Mouse (Mus musculus) MEL (cell line): ENCODE results near the gene Gm10428.

ENCODE experiments used
- CTCF ChIP-seq, 3 experiments: IDR thresholded peaks in 2 of 3; conservative IDR thresholded peaks in 1 of 3; 2 replicates each; pipeline ENCODE4 v1.5.1; 2011 to 2012; ENCODE audit warnings: low read length in 3 of 3, low read depth in 2 of 3, mild to moderate bottlenecking in 2 of 3, improper control_type of control experiment in 1 of 3, inconsistent platforms in 1 of 3, mixed read lengths in 1 of 3, moderate library complexity in 1 of 3; ENCODE audit not compliant: control insufficient read depth in 1 of 3, insufficient read depth in 1 of 3, poor library complexity in 1 of 3, severe bottlenecking in 1 of 3
- E2F4 ChIP-seq: IDR thresholded peaks from 2 replicates; pipeline ENCODE4 v1.6.1; 2011; ENCODE audit warnings: low read depth, low read length, improper control_type of control experiment, borderline replicate concordance
- ELF1 ChIP-seq: IDR thresholded peaks from 2 replicates; pipeline ENCODE4 v1.6.1; 2014; ENCODE audit warnings: low read depth, mild to moderate bottlenecking, inconsistent platforms, low read length, improper control_type of control experiment, moderate library complexity
- POLR2A ChIP-seq, 2 experiments: IDR thresholded peaks; 2 replicates each; pipeline ENCODE4 v1.6.1; 2011 to 2012; ENCODE audit warnings: low read length in 2 of 2, mild to moderate bottlenecking in 2 of 2, control low read depth in 1 of 2, improper control_type of control experiment in 1 of 2, low read depth in 1 of 2, moderate library complexity in 1 of 2; ENCODE audit not compliant: control insufficient read depth in 1 of 2, insufficient read depth in 1 of 2, poor library complexity in 1 of 2
- TCF12 ChIP-seq: IDR thresholded peaks from 2 replicates; pipeline ENCODE4 v1.6.1; 2014; ENCODE audit warnings: low read depth, mild to moderate bottlenecking, inconsistent platforms, low read length, improper control_type of control experiment, moderate library complexity
- ZC3H11A ChIP-seq: IDR thresholded peaks from 2 replicates; pipeline ENCODE4 v1.6.1; 2012; ENCODE audit warnings: low read depth, mild to moderate bottlenecking, inconsistent platforms, low read length, improper control_type of control experiment
- ZKSCAN1 ChIP-seq: IDR thresholded peaks from 2 replicates; pipeline ENCODE4 v1.6.1; 2012; ENCODE audit warnings: low read depth, mild to moderate bottlenecking, inconsistent platforms, low read length, improper control_type of control experiment, moderate library complexity

DNA sequence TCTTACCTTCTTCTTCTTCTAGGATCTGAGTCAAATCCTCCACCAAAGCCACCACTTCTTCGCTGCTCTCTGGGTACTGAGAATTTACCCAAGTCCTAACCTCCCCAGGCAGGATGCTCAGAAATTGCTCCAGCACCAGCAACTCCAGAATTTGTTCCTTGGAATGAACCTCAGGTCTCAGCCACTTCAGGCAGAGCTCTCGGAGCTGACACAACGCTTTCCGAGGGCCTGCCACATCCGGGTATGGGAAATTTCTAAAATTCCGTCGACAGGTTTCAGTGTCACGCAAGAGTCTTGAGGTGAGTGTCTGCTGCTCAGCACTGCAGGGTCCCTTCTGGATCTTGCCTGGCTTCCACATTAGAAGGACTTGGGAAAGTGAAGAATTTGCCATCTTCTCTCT, 24.6 kb upstream of the Gm10428 start:
- TF ChIP-seq E2F4: no peak
- no peak for TF ChIP-seq POLR2A (IDR thresholded peaks at IDR 0.05; ENCODE audit: control insufficient read depth in 1 of 2, insufficient read depth in 1 of 2, low read depth in 1 of 2, low read length in 2 of 2, poor library complexity in 1 of 2)
- no peak for TF ChIP-seq CTCF (IDR thresholded peaks at IDR 0.05 in 2 of 3, conservative IDR thresholded peaks at IDR 0.05 in 1 of 3; ENCODE audit: control insufficient read depth in 1 of 3, insufficient read depth in 1 of 3, low read depth in 2 of 3, low read length in 3 of 3, poor library complexity in 1 of 3, severe bottlenecking in 1 of 3)
- no peak for TF ChIP-seq TCF12
- TF ChIP-seq ZKSCAN1: no peak
- TF ChIP-seq ELF1: no peak
- TF ChIP-seq ZC3H11A: no peak
